Mouse (Mus musculus): ENCODE measurements around the gene Stk38l.

DNA sequence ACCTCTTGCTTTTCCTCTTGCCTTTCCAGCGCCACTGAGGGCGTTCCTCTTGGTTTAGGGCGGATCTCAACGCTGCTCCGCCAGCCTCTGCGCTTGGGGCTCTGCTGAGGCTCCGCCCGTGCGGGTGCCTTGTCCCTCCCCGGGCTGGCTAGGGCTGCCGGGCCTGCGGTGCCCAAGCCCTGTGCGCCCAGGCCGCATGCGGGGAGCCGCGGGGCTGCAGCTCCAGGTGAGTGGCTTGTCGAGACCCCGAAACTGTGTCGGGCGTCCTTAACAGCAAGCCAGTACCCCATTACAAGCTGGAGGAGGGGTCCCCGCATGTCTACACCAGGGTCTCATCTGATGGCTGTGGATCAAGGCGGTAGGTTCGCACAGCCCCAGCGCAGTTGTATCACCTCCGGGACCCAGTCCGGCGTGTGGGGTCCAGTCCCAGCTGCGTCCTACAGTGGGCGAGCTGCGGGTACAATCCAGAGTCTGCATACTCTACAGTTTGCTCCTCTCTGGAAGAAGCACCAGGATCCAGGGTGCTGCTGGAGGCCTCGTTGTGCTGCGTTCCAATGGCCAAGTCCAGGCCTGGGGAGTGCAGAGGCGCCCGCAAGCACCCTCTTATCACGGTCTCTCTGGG, 71.2 kb downstream of the Stk38l start, which contains the start of gene Arntl2:
- no peak for TF ChIP-seq EP300 (IDR thresholded peaks at IDR 0.05)
- TF ChIP-seq CTCF (IDR thresholded peaks at IDR 0.05), result no peak
